Mouse (Mus musculus): Measurements from ENCODE around the gene Cpne2. TPM values are rescaled to one million over a fixed set of nuclear protein-coding genes. Genes with fewer than 3 reads are reported as not detected.

Cpne2 gene
- total and polyA plus RNA-seq, 2 experiments from 2014 or later: 58.3 to 68.8 TPM

DNA sequence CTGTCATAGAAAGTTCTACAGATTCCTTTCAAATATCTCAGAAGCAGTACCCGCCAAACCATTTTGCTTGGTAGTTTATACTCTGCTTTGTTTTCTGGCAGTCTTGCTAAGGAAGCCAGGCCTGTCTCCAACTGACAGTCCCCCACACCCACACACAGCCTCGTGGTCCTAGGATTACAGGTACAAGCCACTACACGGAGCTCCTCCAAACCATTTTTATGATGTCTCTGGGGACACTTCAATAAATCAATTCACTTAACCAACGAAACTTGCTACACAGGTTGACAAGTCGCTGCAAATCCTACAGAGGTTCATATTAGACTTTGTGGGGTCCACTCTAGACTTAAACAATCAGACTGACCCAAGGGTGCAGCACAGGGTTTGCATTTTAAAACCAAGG is 67.7 kb downstream of the Cpne2 start:
- peak overlapping the region; percentile 61 for H3K4me2 ChIP-seq (ENCODE audit: low read depth)
- no peaks in the 10 kb centered on the region for H3K9me3 ChIP-seq (ENCODE audit: low read length)
- peak overlapping the region; percentile 87 for H3K9ac ChIP-seq
- 26% methylated on average over 5 of the region's 5 CpGs for WGBS
- peak overlapping the region; percentile 95; the same call in 1 of the 2 replicates for H3K27ac ChIP-seq (ENCODE audit: low read depth, low read length)
- H3K4me1 ChIP-seq (ENCODE audit: insufficient read depth): peaks cover 11% of the 10 kb centered on the region
- H3K36me3 ChIP-seq (ENCODE audit: insufficient read depth): no peaks in the 10 kb centered on the region
- TF ChIP-seq CTCF (IDR thresholded peaks at IDR 0.05; ENCODE audit: low read depth): no peak
- ATAC-seq: no peak
- H3K27me3 ChIP-seq (ENCODE audit: insufficient read depth, low read length): no peaks in the 10 kb centered on the region
- DNase-seq: no peak
- peak overlapping the region; percentile 72 for H3K4me3 ChIP-seq (ENCODE audit: low read depth, low read length)

DNA sequence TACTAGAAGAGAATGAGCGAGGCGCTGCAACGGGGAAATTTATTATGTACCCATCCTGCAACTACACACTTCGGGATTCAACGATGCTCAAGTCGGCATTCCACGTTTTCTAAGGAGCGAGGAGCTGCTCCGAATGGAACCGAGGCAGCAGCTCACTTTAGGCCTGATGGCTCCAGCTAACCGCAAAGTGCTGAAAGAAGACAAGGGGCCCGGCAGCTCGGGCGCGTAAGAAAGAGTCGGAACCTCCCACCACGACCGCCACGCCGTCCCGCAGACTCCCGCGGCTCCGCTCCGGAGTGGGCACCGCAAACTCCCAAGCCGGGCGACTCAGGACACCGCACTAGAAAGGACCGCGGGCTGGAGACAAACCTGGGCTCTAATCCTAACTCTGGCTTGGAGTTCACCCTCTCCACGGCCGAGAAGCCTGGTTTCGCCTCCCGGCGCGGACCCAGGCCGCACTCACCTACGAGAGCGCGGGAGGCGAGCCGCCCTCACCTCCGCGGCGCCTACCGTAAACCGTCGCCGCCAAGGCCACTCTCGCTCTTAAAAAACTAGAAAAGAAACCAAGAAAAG is 68.3 kb downstream of the Cpne2 start:
- Histone ChIP-seq H3K9ac (peak overlapping the region; percentile 87), H3K4me2 (ENCODE audit: low read depth) (peak overlapping the region; percentile 61), H3K4me3 (ENCODE audit: low read depth, low read length) (peak overlapping the region; percentile 72), H3K27me3 (ENCODE audit: insufficient read depth, low read length) (no peaks in the 10 kb centered on the region), H3K27ac (ENCODE audit: low read depth, low read length) (peak overlapping the region; percentile 95), H3K9me3 (ENCODE audit: low read length) (no peaks in the 10 kb centered on the region), H3K36me3 (ENCODE audit: insufficient read depth) (no peaks in the 10 kb centered on the region), H3K4me1 (ENCODE audit: insufficient read depth) (peaks cover 11% of the 10 kb centered on the region)
- WGBS: under 1% methylated on average over 51 of the region's 51 CpGs
- TF ChIP-seq CTCF (IDR thresholded peaks at IDR 0.05; ENCODE audit: low read depth): no peak
- DNase-seq (peak; percentile 33), ATAC-seq (peak; percentile 22)

- DNase-seq: peak; percentile 100
Measured at GRCm38 (mm10) chr8:94601607-94602385, 69.0 kb downstream of the Cpne2 start, which contains the start of the genes Rspry1 and Fam192a. TSS of gene Rspry1 (plus strand) at chr8:94601937. TSS of gene Fam192a (minus strand) at chr8:94601997.

GRCm38 (mm10) chr8:94602471-94603131 is 69.8 kb downstream of the Cpne2 start:
- Histone ChIP-seq H3K4me3 (ENCODE audit: low read depth, low read length) (peak overlapping the region; percentile 72), H3K9ac (peak overlapping the region; percentile 91), H3K4me2 (ENCODE audit: low read depth) (peak overlapping the region; percentile 80), H3K4me1 (ENCODE audit: insufficient read depth) (peaks cover 11% of the 10 kb centered on the region), H3K27me3 (ENCODE audit: insufficient read depth, low read length) (no peaks in the 10 kb centered on the region), H3K9me3 (ENCODE audit: low read length) (no peaks in the 10 kb centered on the region), H3K27ac (ENCODE audit: low read depth, low read length) (peak overlapping the region; percentile 89), H3K36me3 (ENCODE audit: insufficient read depth) (no peaks in the 10 kb centered on the region)
- no peak for ATAC-seq
- 2% methylated on average over 31 of the region's 31 CpGs for WGBS
- TF ChIP-seq CTCF (IDR thresholded peaks at IDR 0.05; ENCODE audit: low read depth): no peak
- peak; percentile 18 for DNase-seq

More at GRCm38 (mm10) chr8:94601607-94602385, 69.0 kb downstream of the Cpne2 start, which contains the start of the genes Rspry1 and Fam192a:
- Histone ChIP-seq H3K27ac (ENCODE audit: low read depth, low read length) (peak within 1 kb of the TSS; percentile 95), H3K36me3 (ENCODE audit: insufficient read depth) (no peaks in the 10 kb centered on the region), H3K9me3 (ENCODE audit: low read length) (no peaks in the 10 kb centered on the region), H3K9ac (peak within 1 kb of the TSS; percentile 91), H3K27me3 (ENCODE audit: insufficient read depth, low read length) (no peaks in the 10 kb centered on the region), H3K4me3 (ENCODE audit: low read depth, low read length) (peak within 1 kb of the TSS; percentile 72), H3K4me1 (ENCODE audit: insufficient read depth) (peaks cover 11% of the 10 kb centered on the region), H3K4me2 (ENCODE audit: low read depth) (peak within 1 kb of the TSS; percentile 80)
- 1% methylated on average over 55 of the region's 55 CpGs for WGBS
- no peak for TF ChIP-seq CTCF (IDR thresholded peaks at IDR 0.05; ENCODE audit: low read depth)
- ATAC-seq: peak; percentile 99

DNA sequence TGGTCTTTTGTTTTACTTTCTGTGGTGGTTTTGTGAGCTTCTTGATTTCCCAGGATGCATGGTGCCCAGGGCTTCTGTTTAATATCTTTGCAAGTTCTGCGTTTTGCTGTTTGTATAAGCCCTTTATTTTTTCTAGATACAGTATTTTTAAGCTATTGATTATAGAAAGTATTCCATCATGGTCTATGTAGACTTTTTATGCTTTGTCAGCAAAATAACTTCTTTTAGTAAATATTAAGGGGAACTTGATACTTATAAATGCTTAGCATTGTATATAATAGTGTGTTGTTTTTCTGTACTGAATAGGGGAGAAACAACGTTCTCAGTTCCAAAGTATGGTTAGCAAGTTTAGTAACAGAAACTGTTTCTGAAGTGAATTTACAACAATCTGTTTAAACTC is 71.2 kb downstream of the Cpne2 start:
- TF ChIP-seq CTCF (IDR thresholded peaks at IDR 0.05; ENCODE audit: low read depth): no peak
- ATAC-seq: no peak
- Histone ChIP-seq H3K27ac (ENCODE audit: low read depth, low read length) (no peak overlapping the region), H3K27me3 (ENCODE audit: insufficient read depth, low read length) (no peaks in the 10 kb centered on the region), H3K36me3 (ENCODE audit: insufficient read depth) (no peaks in the 10 kb centered on the region), H3K4me1 (ENCODE audit: insufficient read depth) (peaks cover 11% of the 10 kb centered on the region), H3K9ac (no peak overlapping the region), H3K4me2 (ENCODE audit: low read depth) (no peak overlapping the region), H3K4me3 (ENCODE audit: low read depth, low read length) (no peak overlapping the region), H3K9me3 (ENCODE audit: low read length) (no peaks in the 10 kb centered on the region)
- DNase-seq: no peak
- 83% methylated on average over 2 of the region's 2 CpGs for WGBS

DNA sequence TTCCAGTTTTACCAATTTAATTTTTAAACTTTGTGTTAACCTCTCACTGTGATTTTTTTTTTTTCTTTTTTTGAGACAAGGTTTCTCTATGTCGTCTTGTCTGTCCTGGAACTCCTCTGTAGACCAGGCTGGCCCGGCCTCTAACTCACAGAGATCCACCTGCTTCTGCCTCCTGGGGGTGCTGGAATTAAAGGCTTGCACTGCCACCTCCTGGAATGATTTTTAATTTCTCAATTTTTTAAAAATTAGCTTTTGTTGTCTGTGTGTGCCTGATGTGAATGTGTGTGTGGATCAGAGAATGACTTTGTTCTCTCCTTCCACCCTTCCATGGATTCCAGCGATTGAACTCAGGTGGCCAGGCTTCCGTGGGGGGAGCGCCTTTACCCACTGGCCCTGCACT is 74.3 kb downstream of the Cpne2 start:
- 96% methylated on average over 5 of the region's 5 CpGs for whole genome bisulfite sequencing
- H3K36me3 ChIP-seq (ENCODE audit: insufficient read depth): no peaks in the 10 kb centered on the region

More for the DNA sequence above, 74.3 kb downstream of the Cpne2 start:
- ATAC-seq (no peak), DNase-seq (no peak)
- no peaks in the 10 kb centered on the region; the same call in none of the 2 replicates for H3K4me1 ChIP-seq (ENCODE audit: insufficient read depth)
- TF ChIP-seq CTCF (IDR thresholded peaks at IDR 0.05; ENCODE audit: low read depth): 0 out of 2 replicates have a peak, but pooled peaks have one; percentile 19
- H3K4me3 ChIP-seq (ENCODE audit: low read depth, low read length): no peak overlapping the region
- no peaks in the 10 kb centered on the region for H3K9me3 ChIP-seq (ENCODE audit: low read length)
- H3K27me3 ChIP-seq (ENCODE audit: insufficient read depth, low read length): no peaks in the 10 kb centered on the region
- no peak overlapping the region for H3K9ac ChIP-seq
- H3K27ac ChIP-seq (ENCODE audit: low read depth, low read length): no peak overlapping the region
- H3K4me2 ChIP-seq (ENCODE audit: low read depth): no peak overlapping the region

Small RNA genes within 50 kb of the gene (microRNA-seq; reads per million reads assigned to microRNA genes)
- 0 reads per million in 2 experiments for gene Mir7072

Other genes with a start within 250 kb of the Cpne2 start
- 0.29 TPM in 1 of 2 replicates, not detected in the other for gene Slc12a3, start 203.8 kb upstream of the Cpne2 start, total RNA-seq (2014; rRNA removed)
- gene Slc12a3, start 203.8 kb upstream of the Cpne2 start, polyA plus RNA-seq (2015; fragmentation: Nextera tagmentation; extraction: Ambion mirVana): 0.08 and 0.12 TPM in 2 replicates
- 68.2 and 79.7 TPM in 2 replicates for gene Herpud1, start 146.6 kb upstream of the Cpne2 start, total RNA-seq (2014; rRNA removed)
- gene Herpud1, start 146.6 kb upstream of the Cpne2 start, polyA plus RNA-seq (2015; fragmentation: Nextera tagmentation; extraction: Ambion mirVana): 60.7 and 63.4 TPM in 2 replicates
- gene Nlrc5, start 98.6 kb upstream of the Cpne2 start, total RNA-seq (2014; rRNA removed): 0.69 and 1.6 TPM in 2 replicates
- 0.28 and 0.36 TPM in 2 replicates for gene Nlrc5, start 98.6 kb upstream of the Cpne2 start, polyA plus RNA-seq (2015; fragmentation: Nextera tagmentation; extraction: Ambion mirVana)
- gene Rspry1, start 68.9 kb downstream of the Cpne2 start, total RNA-seq (2014; rRNA removed): 53.5 and 55.8 TPM in 2 replicates
- gene Rspry1, start 68.9 kb downstream of the Cpne2 start, polyA plus RNA-seq (2015; fragmentation: Nextera tagmentation; extraction: Ambion mirVana): 26.2 and 32.0 TPM in 2 replicates
- 44.5 and 51.4 TPM in 2 replicates for gene Fam192a, start 69.0 kb downstream of the Cpne2 start, total RNA-seq (2014; rRNA removed)
- gene Fam192a, start 69.0 kb downstream of the Cpne2 start, polyA plus RNA-seq (2015; fragmentation: Nextera tagmentation; extraction: Ambion mirVana): 71.5 and 79.9 TPM in 2 replicates
- 112 and 136 TPM in 2 replicates for gene Arl2bp, start 133.6 kb downstream of the Cpne2 start, total RNA-seq (2014; rRNA removed)
- gene Arl2bp, start 133.6 kb downstream of the Cpne2 start, polyA plus RNA-seq (2015; fragmentation: Nextera tagmentation; extraction: Ambion mirVana): 154 and 183 TPM in 2 replicates
- 4.6 and 11.6 TPM in 2 replicates for gene Pllp, start 163.3 kb downstream of the Cpne2 start, total RNA-seq (2014; rRNA removed)
- gene Pllp, start 163.3 kb downstream of the Cpne2 start, polyA plus RNA-seq (2015; fragmentation: Nextera tagmentation; extraction: Ambion mirVana): 6.8 and 8.6 TPM in 2 replicates
- not detected in 2 replicates for gene Ccl22, start 212.6 kb downstream of the Cpne2 start, total RNA-seq (2014; rRNA removed)
- 0.15 TPM in 1 of 2 replicates, not detected in the other for gene Ccl22, start 212.6 kb downstream of the Cpne2 start, polyA plus RNA-seq (2015; fragmentation: Nextera tagmentation; extraction: Ambion mirVana)
- gene Cx3cl1, start 239.0 kb downstream of the Cpne2 start, total RNA-seq (2014; rRNA removed): 61.5 and 68.7 TPM in 2 replicates
- 61.8 and 80.0 TPM in 2 replicates for gene Cx3cl1, start 239.0 kb downstream of the Cpne2 start, polyA plus RNA-seq (2015; fragmentation: Nextera tagmentation; extraction: Ambion mirVana)